Mouse (Mus musculus) induced T-regulatory cell, adult 2 months (primary cell): ENCODE measurements around the gene Thbs2.

Source experiments
- DNase-seq: peaks from one replicate; pipeline ENCODE4 v3.0.0-alpha.2; 2012; ENCODE audit warnings: low read depth

Gene Thbs2

DNA sequence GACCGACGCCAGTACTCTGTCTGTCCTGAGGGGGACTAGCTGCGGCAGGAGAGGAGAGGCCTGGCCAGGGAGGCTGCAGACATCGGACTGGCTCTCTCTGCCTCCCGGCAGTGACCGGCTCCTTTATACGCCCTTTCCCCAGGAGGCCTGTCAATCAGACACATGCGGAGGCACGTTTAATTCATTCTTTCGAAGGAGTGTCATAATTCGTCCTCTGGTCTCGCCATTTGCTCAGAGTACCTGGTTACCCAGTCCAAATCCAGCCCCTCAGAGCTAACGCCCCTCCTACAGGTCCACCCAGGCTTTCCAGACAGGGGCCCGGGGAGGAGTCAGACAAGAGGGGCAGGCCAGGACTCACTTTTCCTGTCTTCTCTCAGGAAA lies at the start of gene Thbs2:
Gene Thbs2 (minus strand): TSS at position 242 of the 381 bp plus-strand sequence.
- DNase-seq: no peak

GRCm38 (mm10) chr17:14735493-14736004 lies 41.5 kb upstream of the Thbs2 start:
- no peak for DNase-seq

GRCm38 (mm10) chr17:14734380-14734779 lies 40.3 kb upstream of the Thbs2 start:
- DNase-seq: no peak

GRCm38 (mm10) chr17:14733941-14734340 lies 39.9 kb upstream of the Thbs2 start:
- no peak for DNase-seq

- DNase-seq: no peak
Observed at GRCm38 (mm10) chr17:14733027-14733426, 39.0 kb upstream of the Thbs2 start.

DNA sequence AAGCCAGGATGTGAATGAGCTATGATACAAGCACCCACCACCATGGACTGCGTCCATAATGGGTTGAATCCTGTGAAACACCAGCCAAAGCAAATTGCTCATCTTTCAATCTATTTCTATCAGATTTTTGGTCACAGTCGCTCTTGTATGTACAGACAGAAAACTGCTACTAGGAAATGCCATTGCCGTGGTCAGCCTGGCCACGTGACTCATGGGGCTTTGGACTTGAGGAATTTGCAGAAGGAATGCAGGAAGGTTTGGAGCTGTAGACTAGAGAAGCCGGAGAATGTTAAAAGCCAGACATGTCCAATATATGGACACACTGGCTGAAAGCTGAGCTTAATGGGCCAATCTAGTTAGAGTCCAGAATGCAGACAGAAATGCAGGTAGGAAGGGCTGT lies 36.6 kb upstream of the Thbs2 start:
- no peak for DNase-seq

DNA sequence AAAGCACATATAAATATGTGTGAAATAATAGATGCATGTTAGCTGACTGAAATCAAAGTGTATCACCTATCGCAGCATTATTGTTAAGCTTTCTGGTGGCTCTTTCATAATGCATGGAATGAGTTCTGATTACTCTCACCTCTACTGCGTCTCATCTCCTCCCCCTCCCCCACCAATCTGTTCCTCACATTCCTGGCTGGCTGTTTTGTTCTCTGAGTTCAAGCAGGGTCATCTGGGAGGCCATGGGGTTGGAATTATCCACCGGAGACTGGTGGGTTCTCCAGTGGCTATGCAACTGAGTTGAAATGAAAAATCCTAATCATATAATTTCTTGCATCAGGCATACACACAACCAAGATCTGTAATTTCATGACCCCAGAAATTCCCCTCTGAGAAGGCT lies 33.4 kb upstream of the Thbs2 start:
- no peak for DNase-seq

DNA sequence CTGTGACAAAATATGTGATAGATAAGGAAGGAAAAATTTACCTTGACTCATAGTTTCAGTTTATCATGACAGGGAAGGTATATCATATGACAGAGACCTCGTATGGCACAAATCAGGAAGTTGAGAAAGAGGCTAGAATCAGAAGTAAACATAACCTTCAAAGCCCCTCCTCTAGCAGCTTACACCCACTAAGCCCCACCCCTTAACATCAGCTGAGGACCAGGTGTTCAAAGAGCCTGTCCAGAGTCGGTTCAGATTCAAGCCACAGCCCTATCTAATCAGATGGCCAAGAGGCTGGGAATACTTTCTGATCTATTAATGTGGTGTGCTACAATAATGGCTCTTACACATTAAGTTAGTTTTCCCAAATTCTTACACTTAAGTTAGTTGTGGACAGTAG lies 30.8 kb upstream of the Thbs2 start:
- no peak for DNase-seq

- no peak for DNase-seq
Observed at GRCm38 (mm10) chr17:14721325-14721724, 27.3 kb upstream of the Thbs2 start.

GRCm38 (mm10) chr17:14720912-14721311 lies 26.9 kb upstream of the Thbs2 start:
- no peak for DNase-seq

- DNase-seq: no peak
Observed at GRCm38 (mm10) chr17:14720227-14720626, 26.2 kb upstream of the Thbs2 start.

GRCm38 (mm10) chr17:14718801-14719200 lies 24.8 kb upstream of the Thbs2 start:
- DNase-seq: no peak

- DNase-seq: no peak
Observed at GRCm38 (mm10) chr17:14714782-14715181, 20.7 kb upstream of the Thbs2 start.

GRCm38 (mm10) chr17:14714374-14714773 lies 20.3 kb upstream of the Thbs2 start:
- no peak for DNase-seq

- no peak for DNase-seq
Observed at GRCm38 (mm10) chr17:14711784-14712183, 17.7 kb upstream of the Thbs2 start.

DNA sequence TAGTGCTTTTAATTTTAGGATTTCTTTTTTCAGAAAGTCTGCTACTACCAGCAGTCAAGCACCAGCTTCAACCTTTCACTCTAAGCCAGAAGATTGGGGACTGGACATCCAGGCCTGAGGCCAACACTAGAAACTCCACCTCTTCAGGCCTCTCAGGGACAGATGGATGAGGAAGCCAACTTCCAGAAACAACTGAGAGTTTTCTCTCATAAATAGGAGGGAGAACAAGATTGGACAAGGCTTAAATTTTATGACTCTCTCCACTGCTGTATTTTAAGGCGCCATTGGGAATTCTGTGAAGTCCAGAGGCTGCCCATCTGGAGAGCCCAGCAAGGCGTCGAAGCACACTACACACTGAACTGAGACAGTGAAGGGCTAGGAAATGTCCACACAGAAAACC lies 17.0 kb upstream of the Thbs2 start:
- no peak for DNase-seq

- DNase-seq: no peak
Observed at GRCm38 (mm10) chr17:14706066-14706465, 12.0 kb upstream of the Thbs2 start.

DNA sequence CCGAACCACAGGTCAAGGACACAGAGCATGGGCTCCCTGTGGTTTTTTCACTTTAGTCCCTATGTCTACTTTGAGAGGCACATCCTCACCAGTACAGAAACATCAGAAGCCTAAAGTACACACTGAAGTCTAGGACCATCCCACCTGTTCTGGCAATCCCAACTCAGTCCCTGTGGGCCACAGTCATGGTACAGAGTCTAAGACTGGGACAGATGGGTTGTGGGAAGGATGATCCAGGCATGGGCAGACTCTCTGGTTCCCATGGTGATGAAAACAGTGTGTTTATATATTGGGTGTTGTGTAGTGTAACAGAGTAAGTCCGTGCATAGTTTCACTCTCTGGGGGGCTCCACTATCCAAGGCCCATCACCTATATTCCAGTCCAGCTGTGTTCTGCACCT lies 11.4 kb upstream of the Thbs2 start:
- no peak for DNase-seq

GRCm38 (mm10) chr17:14703771-14704170 lies 9.7 kb upstream of the Thbs2 start:
- no peak for DNase-seq

GRCm38 (mm10) chr17:14703268-14703667 lies 9.2 kb upstream of the Thbs2 start:
- DNase-seq: no peak

DNA sequence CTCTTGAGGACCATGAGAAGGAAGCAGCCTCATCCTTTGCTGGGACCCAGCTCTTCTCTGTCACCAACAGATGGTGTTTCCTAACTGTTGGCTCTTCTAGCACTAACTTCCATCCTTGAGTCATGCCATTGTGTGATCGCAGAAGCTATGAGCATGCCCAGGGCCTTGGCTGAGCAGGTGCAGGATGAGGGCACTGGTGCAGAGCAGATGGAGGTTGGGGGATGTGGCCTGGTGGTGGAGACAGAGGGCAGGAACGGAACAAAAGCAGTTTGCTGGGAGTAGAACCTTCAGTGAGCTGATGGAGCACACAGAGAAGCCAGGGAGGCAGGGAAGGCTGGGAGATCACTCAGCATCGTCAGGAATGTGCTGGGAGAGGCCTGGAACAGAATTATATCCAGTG lies 8.7 kb upstream of the Thbs2 start:
- no peak for DNase-seq

DNA sequence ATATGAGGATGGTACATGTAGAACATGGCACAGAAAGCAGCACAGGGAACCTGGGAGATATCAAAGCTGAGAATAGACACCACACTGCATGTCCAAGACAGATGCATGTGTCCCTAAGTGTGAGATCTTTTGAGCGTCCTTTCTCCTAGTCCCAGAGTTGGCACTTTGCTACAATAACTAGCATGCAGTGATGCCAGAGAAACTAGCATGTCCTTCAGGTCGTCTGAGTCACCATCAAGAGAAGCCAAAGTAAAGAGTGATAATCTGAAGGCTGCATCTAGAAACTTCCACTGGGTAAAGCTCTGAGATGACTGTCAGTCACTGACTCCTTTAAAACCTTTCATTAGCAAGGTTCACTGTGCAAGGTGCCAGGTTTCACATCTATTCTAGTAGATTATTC lies 7.9 kb upstream of the Thbs2 start:
- no peak for DNase-seq

DNA sequence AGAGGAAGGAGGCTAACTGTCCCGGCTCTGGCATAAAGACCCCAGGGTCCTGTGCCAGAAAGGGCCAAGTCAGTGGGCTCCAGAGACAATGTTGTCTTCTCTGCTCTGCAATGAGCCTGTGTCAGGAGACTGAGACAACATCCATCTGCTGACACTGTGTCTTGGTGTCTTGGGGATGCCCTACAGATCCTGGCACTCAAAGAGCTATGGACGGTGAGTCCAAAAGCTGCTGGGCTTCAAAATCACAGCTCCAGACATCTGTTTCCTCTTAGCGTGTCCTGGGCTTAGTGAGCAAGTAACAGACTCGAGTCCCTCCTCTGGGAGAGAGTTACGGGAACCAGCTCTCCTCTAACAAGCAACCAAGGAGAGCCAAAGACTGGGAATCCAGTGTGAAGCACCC lies 6.2 kb upstream of the Thbs2 start:
- no peak for DNase-seq

GRCm38 (mm10) chr17:14698188-14698587 lies 4.2 kb upstream of the Thbs2 start:
- DNase-seq: no peak

DNA sequence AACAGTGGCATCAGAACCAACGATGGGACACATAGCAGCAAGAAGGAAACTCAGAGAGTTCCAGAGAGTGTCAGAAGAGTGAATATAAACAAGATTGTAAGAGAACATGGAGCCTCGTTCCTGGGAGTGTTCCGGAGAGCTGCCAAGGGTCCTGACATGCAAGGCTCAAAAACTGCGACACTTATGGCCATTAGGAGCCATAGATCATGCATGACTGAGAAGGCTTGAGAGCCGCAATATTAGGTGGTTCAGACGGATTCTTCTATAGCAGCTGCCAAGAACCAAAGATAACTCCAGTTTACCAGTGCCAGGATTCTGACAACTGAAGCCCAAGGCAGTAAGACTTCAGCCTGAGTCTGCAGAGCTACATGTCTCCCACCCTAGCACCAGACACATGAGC lies 3.1 kb upstream of the Thbs2 start:
- no peak for DNase-seq
